Mouse (Mus musculus): ENCODE measurements around the gene Tuba1c. TPM values are rescaled to one million over a fixed set of nuclear protein-coding genes. Genes with fewer than 3 reads are reported as not detected.
A peak's percentile ranks its signal among the peaks of the same experiment; 100 is the strongest.

Tuba1c gene
- 10 to 100 TPM; 31.8 to 41.4 TPM for total RNA-seq (2021)
- long read RNA-seq, experiment 1, transcript Tuba1c-201 (4 exons, 1,982 nt): major isoform, 7 of 9 reads
- long read RNA-seq, experiment 1, partial matches to known transcripts: 0 of 9 reads
- long read RNA-seq, experiment 1, other reads (novel, unspliced or antisense): 2 of 9 reads
- long read RNA-seq, experiment 2, partial matches to known transcripts: 6 of 7 reads
- long read RNA-seq, experiment 2, other reads (novel, unspliced or antisense): 1 of 7 reads

DNA sequence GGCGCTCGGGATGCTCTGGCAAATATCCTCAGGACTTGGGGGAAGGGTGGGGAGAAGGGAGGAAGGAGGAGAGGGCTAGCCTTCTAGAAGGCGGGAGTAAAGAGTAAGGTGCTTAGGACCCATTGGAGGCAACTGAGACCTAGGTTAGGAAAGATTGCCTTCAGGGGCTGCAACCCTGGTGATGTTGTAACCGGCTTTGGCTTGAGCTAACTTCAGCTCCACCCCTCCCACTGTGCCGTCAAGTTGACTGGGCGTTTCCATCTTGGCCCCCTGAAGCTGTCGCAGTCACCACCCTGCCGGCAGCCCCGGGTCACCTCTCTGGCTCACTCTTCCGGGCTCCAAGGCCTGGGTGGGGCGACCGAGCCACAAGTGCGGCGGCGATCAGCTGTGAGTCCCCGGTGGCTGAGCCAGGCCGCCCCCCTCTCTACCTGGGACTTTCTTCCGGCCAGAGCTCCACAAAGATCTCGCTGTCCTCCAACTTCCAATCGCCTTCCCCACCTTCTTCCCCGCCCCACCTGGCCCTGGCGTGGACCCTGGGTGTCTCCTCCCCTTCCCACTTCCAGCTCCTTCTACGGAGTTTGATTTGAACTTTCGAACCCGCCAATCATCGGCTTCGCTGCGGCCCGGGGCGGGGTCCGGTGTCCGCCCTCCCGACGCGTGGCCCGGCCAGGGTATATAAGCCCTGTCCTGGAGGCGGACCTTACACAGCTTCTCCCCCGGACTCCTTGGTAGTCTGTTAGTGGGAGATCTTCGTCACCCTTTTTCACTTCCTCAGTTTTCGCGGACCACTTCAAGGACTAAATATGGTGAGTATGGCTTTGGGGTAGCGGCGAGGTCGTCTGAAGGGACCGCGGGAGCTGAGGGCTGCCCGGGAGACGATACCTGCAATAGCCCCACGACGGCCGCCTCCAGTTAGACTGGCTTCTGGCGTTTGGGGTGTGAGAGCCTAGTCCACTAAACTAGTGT, at the start of gene Tuba1c:
TSS of gene Tuba1c (plus strand) at position 273 of the 966 bp plus-strand sequence.
- DNase-seq: peak; percentile 94 to 96

DNA sequence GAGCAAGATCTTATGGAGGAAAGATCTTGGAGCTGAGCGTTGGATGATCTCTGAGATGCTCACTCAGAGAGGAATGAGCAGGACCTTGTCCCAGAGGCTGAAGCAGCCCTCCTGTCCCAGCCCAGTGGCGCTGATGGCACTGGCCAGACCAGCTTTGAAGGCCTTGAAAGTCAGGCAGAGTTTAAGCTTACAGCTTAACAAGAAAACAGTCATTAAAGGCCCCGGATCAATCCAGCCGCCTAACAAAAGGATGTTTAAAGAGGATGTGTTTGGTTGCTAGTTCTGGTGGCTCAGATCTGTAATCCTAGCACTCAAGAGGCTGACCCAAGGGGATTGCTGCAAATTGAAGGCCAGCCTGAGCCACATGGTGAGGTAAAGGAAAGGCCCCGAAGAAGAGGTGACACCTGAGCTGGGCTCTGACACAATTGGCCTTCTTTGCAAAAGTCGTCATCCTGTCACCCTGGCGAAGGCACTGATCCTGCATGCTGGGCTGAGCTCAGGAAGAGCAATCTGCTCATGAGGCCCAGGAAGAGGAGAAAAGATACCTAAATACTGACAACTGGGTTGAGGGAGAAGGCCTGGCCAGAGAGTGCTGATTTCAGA, 49.6 kb upstream of the Tuba1c start:
- DNase-seq: no peak

DNA sequence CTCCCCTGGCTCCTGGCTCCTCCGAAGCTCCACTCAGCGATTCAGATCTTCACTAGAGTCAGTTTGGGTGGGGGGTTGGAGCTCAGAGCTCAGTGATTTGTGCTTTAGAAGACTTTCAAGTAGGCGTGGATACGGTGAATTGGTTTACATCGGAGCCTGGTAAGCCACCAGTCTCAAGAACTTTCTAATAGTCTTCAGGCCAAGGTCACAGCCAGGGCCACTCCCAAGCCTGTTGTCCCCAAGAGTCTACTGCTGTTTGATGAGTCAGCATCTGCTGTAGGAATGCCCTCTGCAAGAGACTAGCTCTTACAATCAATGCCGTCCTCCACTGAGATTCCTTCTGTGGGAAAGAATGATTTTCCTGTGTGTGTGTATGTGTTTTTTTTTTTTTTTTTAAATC, 47.6 kb upstream of the Tuba1c start:
- DNase-seq: no peak

DNA sequence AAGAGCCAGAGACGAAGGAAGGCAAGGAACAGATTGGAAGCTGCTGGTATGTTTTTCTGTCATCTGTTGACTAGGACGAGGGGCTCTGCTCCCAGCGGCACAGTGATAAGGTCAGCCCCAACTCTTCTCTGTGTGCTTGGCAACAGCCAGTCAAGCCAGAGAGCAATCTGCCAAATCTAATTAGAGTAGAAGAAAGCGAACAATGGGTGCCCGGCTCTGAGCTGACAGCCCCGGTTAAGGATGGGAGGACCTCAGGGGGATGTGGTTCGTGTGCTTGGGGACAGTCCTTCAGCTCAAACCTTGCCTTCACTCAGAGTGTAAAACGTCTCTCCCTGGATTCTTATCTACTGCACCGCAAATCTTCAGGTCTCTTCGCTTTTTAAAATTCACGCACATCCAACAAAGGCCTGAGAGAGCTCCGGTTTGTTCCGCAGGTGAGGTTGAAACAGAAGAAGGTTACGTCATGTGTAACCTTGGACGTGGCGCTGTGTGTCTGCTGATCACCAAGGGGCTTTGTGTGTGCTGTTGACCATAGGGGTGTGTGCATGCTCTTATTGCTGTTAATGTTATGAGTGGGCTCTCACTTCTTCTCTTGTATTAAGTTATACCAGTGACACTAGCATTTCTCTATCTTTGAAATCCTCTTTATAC, 46.1 kb upstream of the Tuba1c start:
- no peak for DNase-seq

DNA sequence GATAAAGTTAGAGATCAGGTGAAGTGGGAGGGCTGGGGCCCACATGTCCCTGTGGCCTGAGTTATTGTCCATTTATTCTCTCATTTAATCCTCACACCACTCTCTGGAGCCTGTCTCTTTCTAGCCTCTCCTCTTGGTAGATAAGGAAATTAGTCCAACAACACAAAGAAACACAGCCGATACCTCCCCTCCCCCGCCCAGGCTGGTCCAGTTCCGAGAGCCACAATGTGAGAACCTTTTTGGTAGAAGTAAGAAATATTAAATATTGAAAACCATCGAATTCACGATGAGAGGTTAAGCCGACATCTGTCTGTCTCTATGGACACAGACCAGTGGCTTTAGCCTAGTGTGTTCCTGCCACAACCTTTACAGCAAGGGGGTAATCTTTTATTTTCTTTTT, 45.0 kb upstream of the Tuba1c start:
- peak in 1 of 2 experiments; percentile 46 for DNase-seq

DNA sequence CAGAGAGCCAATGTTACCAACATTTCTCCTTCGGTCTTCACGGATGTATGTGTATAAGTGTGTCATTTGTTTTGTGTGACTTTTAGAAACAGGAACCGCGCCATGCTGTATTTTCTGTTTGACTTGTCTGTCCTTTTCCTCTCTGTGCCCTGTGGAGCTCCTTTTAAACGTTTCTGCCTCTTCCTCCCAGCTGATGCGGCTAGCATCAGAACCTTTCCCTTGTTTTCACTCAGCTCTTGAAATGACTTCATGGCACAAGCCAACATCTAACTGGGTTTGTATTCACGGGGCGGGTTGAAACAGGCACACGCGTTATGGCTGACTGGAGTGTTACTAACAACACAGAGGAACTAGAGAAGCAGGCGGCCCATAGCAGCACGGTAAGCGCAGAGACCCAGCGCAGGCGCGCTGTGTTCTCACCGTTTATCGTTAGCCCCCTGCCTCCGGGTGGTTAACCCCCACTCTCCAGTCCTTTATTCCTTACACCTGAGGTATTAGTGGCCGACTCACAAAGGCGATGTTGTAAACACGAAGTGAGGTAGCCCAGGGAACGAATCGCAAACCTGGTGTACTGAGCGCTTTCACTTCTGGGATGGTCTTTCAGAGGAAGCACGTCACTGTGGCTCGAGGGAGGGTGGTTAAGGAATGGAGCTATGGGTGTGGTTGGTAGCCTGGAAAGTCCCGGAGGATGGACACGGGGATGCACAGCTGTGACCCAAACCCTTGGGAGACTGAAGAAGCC, 44.3 kb upstream of the Tuba1c start:
- DNase-seq: peak; percentile 93 to 95

DNA sequence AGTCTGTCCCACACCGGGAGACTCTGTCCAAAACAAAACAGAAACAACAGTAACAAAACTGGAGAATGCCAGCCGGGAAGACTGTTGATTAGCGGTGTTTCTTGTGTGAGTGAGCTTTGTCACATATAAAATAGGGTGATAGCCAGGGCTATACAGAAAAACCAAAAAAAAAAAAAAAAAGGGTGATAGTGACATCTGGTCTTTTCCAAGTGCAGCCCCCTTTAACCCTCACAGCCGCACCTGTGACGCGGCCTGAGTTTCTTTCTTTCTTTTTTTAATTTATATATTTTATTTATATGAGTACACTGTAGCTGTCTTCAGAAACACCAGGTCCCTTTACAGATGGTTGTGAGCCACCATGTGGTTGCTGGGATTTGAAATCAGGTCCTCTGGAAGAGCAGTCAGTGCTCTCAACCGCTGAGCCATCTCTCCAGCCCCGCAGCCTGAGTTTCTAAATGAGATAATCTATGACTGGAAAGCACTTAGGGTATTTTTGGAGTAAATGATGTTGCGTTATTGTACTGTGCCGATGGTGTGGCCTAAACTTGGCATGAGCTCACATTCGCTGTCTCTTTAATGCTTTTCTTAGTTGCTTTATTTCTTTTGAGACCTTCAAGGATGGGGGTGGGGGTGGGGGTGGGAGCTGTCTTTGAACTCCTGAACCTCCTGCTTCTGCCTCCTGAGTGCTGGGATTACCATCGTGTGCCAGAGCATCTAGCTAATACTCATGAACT, 43.5 kb upstream of the Tuba1c start:
- DNase-seq: peak in 1 of 2 experiments; percentile 51

DNA sequence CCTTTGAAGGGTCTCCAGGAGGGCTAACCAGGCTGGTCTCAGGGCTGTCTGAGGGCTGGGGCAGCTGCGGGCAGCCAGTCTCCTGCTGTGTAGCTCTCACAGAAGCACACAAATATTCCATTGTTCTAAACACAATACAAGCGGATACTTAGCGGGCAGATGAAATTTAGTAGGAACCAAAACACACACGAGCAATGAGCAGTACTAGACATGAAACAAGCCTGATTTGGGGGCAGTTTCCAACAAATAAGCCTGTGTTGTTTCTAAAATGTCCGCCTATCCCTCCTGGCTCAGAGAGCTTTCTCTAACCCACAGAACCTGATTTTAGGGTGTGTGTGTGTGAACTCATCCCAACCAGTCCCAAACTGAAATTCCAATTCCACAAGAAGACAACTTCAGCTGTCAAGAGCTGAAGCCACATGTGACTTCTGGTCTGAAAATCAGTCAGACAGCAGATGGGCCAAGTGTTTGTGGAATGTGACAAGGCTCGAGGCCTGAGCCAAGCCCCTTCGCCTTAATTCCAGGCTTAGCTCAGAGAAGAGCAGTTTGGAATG, 42.5 kb upstream of the Tuba1c start:
- DNase-seq: peak; percentile 51 to 64

DNA sequence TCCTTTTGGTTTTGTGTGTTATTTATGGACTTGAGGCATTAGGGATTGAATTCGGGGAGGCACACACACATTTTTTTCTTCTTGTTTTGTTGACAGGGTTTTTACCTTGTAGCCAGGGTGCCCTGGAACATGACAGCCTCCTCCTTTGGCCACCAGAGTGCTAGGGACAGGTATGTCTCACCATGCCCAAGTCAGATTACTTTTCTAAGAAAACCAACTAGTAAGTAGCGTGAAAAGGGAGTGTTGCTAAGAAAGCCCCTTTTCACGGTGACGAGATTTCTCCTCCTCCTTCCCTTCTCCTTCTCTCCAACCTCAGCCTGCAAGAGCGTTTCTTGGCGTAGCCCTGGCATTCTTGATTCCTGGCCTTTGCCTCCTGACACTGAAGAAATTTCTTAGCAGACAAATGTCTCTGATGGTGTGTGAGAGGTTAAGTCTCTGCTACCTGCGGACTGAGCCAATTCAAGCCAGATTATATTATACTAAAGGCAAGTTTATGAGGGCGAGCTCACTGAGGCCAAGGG, 42.0 kb upstream of the Tuba1c start:
- DNase-seq: no peak

DNA sequence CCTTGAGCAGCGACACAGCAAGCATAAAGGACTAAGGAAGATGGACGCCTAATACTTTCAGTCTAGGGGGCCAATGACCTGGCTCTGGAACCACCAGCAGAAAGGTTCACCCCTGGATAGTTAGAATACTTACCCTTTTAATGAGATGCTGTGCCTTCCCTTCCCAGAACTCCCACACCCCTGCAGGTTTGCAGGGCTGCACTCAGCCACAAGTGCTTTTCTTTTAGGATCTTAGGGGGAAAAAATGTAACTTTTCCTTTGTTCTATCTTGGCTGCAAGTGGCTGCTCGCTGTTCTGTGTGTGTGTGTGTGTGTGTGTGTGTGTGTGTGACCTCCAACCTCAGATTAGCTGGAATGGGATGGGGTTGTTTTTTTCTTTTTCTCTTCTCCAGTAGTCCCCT, 40.9 kb upstream of the Tuba1c start:
- DNase-seq: no peak

DNA sequence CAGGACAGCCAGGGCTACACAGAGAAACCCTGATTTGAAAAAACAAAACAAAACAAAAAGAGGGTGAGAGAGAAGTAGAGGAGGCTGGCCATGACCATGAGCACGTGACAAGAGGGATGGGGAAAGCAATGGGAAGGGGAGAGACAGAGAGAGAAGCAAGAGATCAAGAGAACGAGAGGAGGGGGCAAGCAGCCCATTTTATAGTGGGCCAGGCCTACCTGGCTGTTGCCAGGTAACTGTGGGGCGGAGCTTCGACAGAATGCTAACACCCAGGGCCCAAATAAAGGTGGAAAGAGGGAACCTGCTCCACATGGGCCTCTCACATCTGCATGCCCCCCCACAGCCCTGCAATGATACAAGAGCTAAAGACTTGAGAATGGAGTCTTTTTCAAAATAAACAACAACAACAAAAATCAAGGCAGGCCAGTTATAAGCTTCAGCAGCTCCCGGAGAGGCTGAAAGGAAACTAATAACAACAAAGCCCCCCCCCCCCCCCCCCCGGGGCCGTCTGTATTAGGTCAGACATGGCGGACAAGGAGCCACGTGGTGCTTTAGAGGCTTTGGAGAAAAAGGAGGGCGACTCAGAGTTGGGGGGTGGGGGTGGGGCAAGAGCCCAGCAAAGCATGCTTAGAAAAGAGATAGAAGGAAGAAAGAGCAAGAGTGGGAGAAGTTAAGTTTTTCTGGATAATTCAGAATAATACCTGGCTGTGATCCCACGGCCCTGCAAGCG, 39.8 kb upstream of the Tuba1c start:
- DNase-seq: no peak

DNA sequence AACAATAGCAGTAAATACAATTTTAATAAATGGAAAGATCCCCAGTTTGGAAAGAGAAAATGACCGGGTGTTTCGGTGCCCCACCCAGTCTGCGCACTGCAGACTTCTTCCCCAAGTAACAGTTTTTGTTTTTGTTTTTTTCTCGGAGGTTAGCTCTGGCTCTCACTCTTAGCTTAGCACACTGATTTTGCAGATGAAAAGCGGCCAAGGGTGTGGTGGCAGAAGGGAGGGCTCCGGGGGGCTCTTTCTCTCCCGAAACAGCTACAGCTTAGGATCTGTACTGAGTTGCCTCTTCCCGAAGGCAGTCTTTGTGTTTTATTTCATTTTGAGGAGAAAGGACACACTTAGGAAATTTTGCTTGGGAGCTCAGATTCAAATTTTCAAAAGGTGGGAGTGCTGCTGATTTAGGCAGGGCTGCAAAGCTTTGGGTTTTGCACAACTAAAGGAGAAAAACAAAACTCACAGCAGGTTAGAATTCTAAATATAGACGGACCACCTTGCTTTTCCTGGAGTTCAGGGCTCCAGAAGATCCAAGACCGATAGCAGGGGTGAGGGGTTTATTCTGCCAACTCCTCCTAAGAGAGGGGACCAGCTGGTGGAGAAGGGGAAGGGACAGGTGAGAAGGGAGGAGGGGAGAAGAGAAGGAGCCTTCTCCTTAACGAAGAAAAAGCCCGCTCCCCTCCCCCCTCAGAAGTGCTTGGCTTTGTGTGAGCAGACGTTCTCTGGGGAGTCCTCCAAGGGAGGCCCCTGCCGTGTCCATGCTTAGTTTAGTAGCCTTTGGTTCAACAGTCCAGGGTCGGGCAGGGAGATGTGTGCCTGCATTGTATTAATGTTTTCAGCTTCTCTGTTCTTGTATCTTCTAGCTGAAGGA, 38.8 kb upstream of the Tuba1c start:
- peak in 1 of 2 experiments; percentile 48 for DNase-seq

DNA sequence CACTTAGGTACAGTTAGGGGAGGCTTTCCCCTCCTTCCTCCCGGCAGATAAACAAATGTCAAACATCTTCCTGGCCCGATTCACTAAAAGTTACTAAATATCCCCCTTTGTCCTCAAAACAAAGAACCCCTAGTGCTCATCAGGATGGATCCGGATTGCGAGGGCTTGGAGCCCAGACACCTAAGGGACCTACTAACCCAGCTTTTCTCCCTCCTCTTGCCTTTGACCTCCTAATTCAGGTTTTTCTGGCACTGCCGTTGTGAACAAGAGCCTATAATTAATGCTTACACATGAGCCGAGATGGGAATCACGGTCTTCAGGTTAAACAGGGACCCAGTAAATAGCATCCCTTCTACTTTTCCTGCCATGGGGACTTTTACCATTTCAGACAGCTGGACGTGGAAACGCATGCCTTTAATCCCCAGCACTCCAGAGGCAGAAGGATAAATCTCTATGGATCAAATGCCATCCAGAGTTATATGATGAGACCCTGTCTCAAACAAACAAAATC, 38.1 kb upstream of the Tuba1c start:
- DNase-seq: no peak

DNA sequence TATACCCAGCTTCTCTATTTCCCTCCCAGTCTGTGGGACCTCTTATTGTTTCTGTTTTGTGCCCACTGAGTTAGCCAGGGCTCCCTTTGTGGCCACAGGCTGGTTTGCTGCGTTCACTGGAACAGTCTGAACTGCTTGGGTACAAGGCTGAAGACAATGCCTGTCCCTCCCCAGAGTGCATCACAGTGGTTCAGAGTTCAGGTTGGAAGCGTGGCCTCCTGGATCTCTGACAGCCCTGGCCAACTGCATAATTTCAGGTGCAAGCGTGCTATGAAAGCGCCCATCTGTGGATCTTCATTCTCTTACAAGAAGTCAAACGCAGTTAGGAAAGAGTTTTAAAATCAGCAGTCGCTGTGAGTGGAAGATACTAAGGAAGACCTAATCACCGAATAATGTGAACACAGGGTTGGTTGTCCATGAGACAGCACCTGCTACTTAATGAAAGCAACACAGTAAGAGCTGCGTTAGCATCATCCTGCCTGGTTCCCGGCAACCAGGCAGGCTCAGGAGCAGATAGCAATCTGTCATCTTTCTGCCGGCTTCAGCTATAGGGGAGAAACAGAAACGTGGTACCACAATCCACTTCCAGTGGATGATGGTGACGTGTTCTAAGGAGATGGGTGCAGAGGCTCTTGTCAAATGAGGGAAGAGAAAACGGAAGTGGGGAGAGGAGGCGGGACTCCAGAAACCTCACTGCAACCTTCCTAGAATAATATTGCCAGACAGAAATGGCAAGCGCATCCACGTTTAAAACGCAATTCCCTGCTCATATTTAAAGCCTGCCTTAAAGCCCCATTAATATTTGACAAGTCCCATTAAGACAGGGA, 37.4 kb upstream of the Tuba1c start:
- peak; percentile 75 to 76 for DNase-seq

DNA sequence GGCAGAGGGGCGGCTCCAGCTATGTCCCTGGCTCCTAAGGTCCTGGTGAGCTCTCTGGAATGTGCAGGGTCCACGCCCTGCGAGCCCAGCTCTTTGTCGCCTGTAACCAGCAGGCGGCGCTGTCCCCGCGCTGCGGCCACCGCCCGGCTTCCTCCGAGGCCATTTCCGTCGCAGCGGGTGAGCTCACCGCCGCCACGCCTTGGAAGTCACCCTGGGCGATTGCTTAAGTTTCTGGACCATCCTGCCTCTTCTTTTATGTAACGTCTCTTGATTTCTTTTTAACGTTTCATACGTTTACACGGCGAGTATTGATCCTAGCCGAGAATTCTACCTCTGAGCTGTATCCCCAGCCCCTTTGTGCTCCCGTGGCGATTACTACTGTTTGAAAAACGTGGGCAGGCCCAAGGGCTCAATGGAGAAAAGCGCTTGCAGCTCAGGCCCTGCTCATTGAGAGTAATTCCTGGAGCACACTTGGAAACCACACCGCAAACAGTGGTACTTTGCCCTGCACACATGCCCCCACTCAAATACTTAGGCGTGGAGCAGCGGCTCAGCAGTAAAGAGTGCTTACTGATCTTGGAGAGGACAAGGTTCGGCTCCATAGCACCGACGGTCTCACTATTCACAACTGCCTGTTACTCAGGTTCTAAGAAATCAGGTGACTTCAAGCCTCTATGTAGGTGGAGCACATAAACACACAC, 36.4 kb upstream of the Tuba1c start:
- DNase-seq: peak; percentile 96 to 97

DNA sequence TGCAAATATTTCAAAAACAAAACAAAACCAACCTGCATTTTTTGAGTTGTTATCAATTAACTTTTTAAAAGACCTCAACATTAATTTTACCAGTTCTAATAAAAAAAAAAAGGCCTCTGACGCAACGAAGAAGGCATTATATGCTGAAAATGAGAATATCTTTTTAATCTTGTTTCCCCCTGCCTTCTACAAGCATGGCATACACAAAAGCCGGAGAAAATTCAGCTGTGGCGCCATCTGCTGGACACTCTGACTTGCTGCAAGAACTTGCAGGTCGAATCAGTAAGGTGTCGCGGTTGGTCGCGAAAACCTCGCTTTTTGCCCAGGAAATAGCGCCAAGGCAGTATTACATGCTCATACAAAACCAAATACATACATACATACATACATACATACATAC, 35.8 kb upstream of the Tuba1c start:
- DNase-seq: peak; percentile 88 to 91
